Mouse (Mus musculus): ENCODE data around the gene Mindy1. TPM values are rescaled to one million over a fixed set of nuclear protein-coding genes. Genes with fewer than 3 reads are reported as not detected.
A peak's percentile ranks its signal among the peaks of the same experiment; 100 is the strongest.

Mindy1 gene
- polyA plus RNA-seq, 1 experiment from 2014 or later: 41.0 TPM

DNA sequence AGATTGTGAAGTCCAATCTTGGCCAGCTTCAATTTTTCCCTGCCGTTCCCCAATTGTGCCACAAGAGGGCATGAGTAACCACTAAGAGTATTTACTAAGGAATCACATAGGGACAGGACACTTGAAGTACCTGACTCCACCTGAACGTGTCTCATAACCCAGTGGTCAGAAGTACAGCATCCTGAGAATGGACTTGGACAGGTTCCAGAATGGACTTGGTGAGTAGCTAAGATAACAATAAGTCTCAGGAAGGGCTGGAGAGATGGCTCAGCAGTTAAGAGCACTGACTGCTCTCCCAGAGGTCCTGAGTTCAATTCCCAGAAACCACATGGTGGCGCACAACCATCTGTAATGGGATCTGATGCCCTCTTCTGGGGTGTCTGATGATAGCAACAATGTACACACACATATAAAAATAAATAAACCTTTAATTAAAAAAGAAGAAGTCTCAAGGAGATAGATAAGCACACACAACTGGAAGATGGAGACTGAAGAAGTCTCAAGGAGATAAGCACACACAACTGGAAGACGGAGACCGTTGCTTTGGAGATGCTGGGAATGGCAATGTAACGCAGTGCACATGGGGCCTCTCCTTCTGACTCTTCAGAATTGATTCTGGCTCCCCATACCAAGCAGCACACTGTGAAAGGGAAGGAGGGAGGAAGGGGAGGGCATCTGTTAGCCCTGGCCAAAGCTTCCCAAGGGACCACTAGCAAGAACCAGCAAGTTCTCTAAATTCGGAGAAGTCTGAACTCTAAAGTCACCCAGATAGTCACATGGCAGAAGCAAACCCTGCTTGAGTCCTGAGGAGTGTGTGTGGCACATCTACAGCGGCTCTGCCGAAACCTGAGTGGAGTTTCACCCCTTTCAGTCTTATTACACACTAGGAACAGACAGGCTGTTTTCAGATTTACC lies 30.1 kb downstream of the Mindy1 start:
- H3K4me2 ChIP-seq (ENCODE audit: low read depth, low read length): no peak overlapping the region
- H3K9me3 ChIP-seq (ENCODE audit: control insufficient read depth, low read length): no peaks in the 10 kb centered on the region
- WGBS: 62% methylated on average over 9 of the region's 9 CpGs
- H3K36me3 ChIP-seq (ENCODE audit: control insufficient read depth, insufficient read depth, low read length): no peaks in the 10 kb centered on the region
- peaks cover 8% of the 10 kb centered on the region for H3K4me1 ChIP-seq (replicated peaks; ENCODE audit: control insufficient read depth, insufficient read depth, low read length)
- no peaks in the 10 kb centered on the region for H3K27me3 ChIP-seq (ENCODE audit: control insufficient read depth, insufficient read depth, low read depth, low read length)
- H3K9ac ChIP-seq (ENCODE audit: low read length): no peak overlapping the region
- no peak overlapping the region for H3K4me3 ChIP-seq (ENCODE audit: low read length)
- H3K27ac ChIP-seq (ENCODE audit: low read length): no peak overlapping the region
- no peak for ATAC-seq (ENCODE audit: low read depth)

- no peaks in the 10 kb centered on the region for H3K36me3 ChIP-seq (ENCODE audit: control insufficient read depth, insufficient read depth, low read length)
- no peaks in the 10 kb centered on the region for H3K9me3 ChIP-seq (ENCODE audit: control insufficient read depth, low read length)
- no peak overlapping the region for H3K4me3 ChIP-seq (ENCODE audit: low read length)
- H3K4me2 ChIP-seq (ENCODE audit: low read depth, low read length): no peak overlapping the region
- H3K27me3 ChIP-seq (ENCODE audit: control insufficient read depth, insufficient read depth, low read depth, low read length): no peaks in the 10 kb centered on the region
- no peak for ATAC-seq (ENCODE audit: low read depth)
- H3K4me1 ChIP-seq (replicated peaks; ENCODE audit: control insufficient read depth, insufficient read depth, low read length): peaks cover 18% of the 10 kb centered on the region
- H3K9ac ChIP-seq (ENCODE audit: low read length): no peak overlapping the region
- no peak overlapping the region for H3K27ac ChIP-seq (ENCODE audit: low read length)
- WGBS: 56% methylated on average over 6 of the region's 6 CpGs
Measured at GRCm38 (mm10) chr3:95312623-95313022, 31.5 kb downstream of the Mindy1 start.

DNA sequence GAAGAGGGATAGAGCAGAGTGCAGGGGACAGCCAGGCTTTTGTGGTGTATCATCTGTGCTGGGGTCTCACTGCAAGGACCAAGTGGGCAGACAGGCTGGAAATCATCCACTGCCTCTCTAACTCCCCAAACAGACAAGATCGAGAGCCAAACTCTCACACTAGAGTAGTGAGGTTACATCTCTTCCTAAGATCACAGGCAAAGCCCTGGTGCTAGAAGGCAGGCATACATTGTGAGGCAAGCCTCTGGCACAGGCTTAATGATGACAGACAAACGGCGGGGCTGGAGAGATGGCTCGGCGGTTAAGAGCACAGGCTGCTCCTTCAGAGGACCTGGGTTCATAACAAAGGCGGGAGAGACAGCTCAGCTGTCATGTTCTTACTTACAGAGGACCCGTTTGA lies 32.3 kb downstream of the Mindy1 start:
- H3K36me3 ChIP-seq (ENCODE audit: control insufficient read depth, insufficient read depth, low read length): no peaks in the 10 kb centered on the region
- no peak overlapping the region for H3K27ac ChIP-seq (ENCODE audit: low read length)
- 45% methylated on average over 7 of the region's 7 CpGs for WGBS
- H3K9me3 ChIP-seq (ENCODE audit: control insufficient read depth, low read length): no peaks in the 10 kb centered on the region
- H3K27me3 ChIP-seq (ENCODE audit: control insufficient read depth, insufficient read depth, low read depth, low read length): no peaks in the 10 kb centered on the region
- no peak for ATAC-seq (ENCODE audit: low read depth)
- peaks cover 23% of the 10 kb centered on the region for H3K4me1 ChIP-seq (replicated peaks; ENCODE audit: control insufficient read depth, insufficient read depth, low read length)
- H3K9ac ChIP-seq (ENCODE audit: low read length): no peak overlapping the region
- no peak overlapping the region for H3K4me3 ChIP-seq (ENCODE audit: low read length)
- no peak overlapping the region for H3K4me2 ChIP-seq (ENCODE audit: low read depth, low read length)

GRCm38 (mm10) chr3:95314075-95314474 lies 32.9 kb downstream of the Mindy1 start:
- peak overlapping the region; percentile 69 for H3K4me2 ChIP-seq (ENCODE audit: low read depth, low read length)
- 72% methylated on average over 6 of the region's 6 CpGs for WGBS
- H3K9me3 ChIP-seq (ENCODE audit: control insufficient read depth, low read length): no peaks in the 10 kb centered on the region
- H3K9ac ChIP-seq (ENCODE audit: low read length): no peak overlapping the region
- no peak overlapping the region; the same call in 1 of the 2 replicates for H3K4me3 ChIP-seq (ENCODE audit: low read length)
- H3K4me1 ChIP-seq (replicated peaks; ENCODE audit: control insufficient read depth, insufficient read depth, low read length): peaks cover 28% of the 10 kb centered on the region
- no peak for ATAC-seq (ENCODE audit: low read depth)
- H3K27me3 ChIP-seq (ENCODE audit: control insufficient read depth, insufficient read depth, low read depth, low read length): no peaks in the 10 kb centered on the region
- H3K27ac ChIP-seq (ENCODE audit: low read length): no peak overlapping the region
- no peaks in the 10 kb centered on the region for H3K36me3 ChIP-seq (ENCODE audit: control insufficient read depth, insufficient read depth, low read length)

DNA sequence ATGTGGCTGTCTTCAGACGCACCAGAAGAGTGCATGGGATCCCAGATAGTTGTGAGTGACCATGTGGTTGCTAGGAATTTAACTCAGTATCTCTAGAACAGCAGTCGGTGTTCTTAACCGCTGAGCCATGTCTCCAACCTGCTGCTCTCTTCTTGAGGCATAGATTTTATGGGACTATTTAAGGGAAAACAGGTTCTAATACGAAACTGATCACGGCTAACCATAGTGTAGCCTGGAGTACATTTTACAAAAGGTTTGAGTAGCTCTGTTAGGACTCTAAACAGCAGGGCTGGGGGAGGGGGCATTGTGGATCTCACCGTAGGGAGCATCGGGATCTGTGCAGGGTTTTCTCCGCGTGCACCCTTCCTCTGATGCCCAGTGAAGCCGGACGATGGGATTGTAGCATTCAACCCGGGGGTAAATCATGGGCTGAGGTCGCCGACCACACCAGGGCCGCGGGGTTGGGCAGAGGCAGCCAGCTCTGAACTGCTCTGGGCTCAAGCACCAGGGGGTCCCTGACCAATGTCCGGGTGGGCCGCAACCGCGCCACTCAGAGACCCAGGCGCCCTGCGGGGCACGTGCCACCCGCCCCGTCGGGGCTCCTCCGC lies 33.4 kb downstream of the Mindy1 start, which contains the start of gene Cers2:
Cers2 (plus strand) TSS at position 306 of the 608 bp plus-strand sequence.
- Histone ChIP-seq H3K4me2 (ENCODE audit: low read depth, low read length) (peak within 1 kb of the TSS; percentile 69), H3K9ac (ENCODE audit: low read length) (peak within 1 kb of the TSS; percentile 99), H3K4me1 (replicated peaks; ENCODE audit: control insufficient read depth, insufficient read depth, low read length) (peaks cover 32% of the 10 kb centered on the region), H3K27ac (ENCODE audit: low read length) (peak within 1 kb of the TSS; percentile 94), H3K4me3 (ENCODE audit: low read length) (peak within 1 kb of the TSS; percentile 92), H3K27me3 (ENCODE audit: control insufficient read depth, insufficient read depth, low read depth, low read length) (no peaks in the 10 kb centered on the region), H3K36me3 (ENCODE audit: control insufficient read depth, insufficient read depth, low read length) (no peaks in the 10 kb centered on the region), H3K9me3 (ENCODE audit: control insufficient read depth, low read length) (no peaks in the 10 kb centered on the region)
- WGBS: 7% methylated on average over 27 of the region's 27 CpGs
- ATAC-seq (ENCODE audit: low read depth): peak; percentile 1; the same call in 1 of the 2 replicates

DNA sequence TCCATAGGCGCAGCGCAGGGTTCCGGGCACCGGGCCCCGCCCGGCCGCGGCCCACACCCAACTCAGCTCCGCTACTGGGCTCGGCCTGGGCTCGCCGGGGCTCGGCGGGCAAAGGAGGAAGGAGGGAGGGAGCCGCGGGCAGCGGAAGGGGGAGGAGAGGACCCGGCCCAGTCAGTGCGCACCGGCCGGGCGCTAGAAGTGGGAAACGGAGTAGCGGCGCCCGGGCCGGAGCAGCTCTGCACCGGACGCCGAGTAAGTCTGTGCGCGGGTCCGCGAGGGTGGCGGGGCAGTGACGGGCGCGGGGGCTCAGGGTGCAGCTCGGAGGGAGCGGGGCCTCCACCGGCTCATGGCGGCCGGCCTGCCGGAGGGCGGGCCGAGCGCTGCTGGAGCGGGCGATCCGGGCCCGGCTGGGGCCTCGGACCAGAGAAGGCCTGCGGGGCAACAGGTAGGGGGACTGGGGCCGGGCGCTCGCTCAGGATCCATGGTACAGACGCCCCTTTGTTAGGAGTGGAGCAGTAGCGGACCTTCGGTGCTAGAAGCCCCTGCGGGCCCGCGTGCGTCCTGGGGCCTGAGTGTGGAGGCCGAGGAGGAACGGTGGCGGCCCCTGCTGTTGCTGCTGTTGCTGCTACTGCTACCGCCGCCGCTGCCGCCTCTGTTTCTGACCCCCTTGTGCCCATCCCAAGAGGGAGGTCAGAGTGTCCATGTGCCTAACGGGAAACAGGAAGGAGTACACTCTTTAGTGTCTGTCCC lies 34.1 kb downstream of the Mindy1 start:
- Histone ChIP-seq H3K27me3 (ENCODE audit: control insufficient read depth, insufficient read depth, low read depth, low read length) (no peaks in the 10 kb centered on the region), H3K4me3 (ENCODE audit: low read length) (peak overlapping the region; percentile 92), H3K27ac (ENCODE audit: low read length) (peak overlapping the region; percentile 94), H3K4me2 (ENCODE audit: low read depth, low read length) (peak overlapping the region; percentile 69), H3K9ac (ENCODE audit: low read length) (peak overlapping the region; percentile 99), H3K9me3 (ENCODE audit: control insufficient read depth, low read length) (no peaks in the 10 kb centered on the region), H3K36me3 (ENCODE audit: control insufficient read depth, insufficient read depth, low read length) (0 out of 2 replicates have a peak, but pooled peaks cover 2% of the 10 kb centered on the region), H3K4me1 (replicated peaks; ENCODE audit: control insufficient read depth, insufficient read depth, low read length) (peaks cover 32% of the 10 kb centered on the region)
- WGBS: 0% methylated on average over 71 of the region's 71 CpGs
- peak; percentile 94 for ATAC-seq (ENCODE audit: low read depth)

DNA sequence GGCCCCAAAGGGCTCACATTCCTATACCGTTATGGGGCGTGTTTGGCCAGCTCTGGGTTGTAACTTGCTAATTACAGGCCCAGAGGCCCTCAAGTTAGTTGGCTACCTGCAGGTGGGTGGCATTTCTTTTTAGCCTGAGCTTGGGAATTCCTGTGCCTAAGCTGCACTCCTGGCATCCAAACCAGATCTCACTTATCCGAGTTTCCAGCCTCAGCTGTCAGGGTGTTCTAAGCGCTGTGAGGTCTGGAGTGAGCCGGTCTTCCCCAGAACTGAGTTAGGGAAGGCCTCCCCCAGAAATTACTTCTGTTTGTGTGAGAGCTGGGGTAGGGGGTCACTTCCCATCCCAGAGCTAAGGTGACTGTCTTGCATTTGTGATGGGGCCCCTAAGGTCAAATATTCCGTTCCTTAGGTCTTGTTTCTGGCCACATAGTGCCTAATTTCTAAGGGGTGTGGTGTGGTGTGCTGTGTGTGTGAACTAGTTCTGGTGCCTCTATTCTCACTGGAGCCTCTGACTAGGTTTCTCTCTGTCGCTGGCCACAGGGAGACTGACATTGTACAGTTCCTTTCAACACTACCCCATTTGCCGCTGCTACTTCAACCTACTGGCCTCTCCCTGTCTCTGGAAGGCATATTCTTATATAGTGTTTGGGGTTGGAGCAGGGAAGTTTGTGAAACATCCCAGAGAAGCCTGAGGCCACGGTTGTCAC lies 34.9 kb downstream of the Mindy1 start:
- no peaks in the 10 kb centered on the region for H3K9me3 ChIP-seq (ENCODE audit: control insufficient read depth, low read length)
- H3K4me2 ChIP-seq (ENCODE audit: low read depth, low read length): peak overlapping the region; percentile 69
- no peaks in the 10 kb centered on the region for H3K27me3 ChIP-seq (ENCODE audit: control insufficient read depth, insufficient read depth, low read depth, low read length)
- H3K36me3 ChIP-seq (ENCODE audit: control insufficient read depth, insufficient read depth, low read length): peaks cover 9% of the 10 kb centered on the region; the same call in 1 of the 2 replicates
- peak overlapping the region; percentile 99 for H3K9ac ChIP-seq (ENCODE audit: low read length)
- ATAC-seq (ENCODE audit: low read depth): no peak
- H3K27ac ChIP-seq (ENCODE audit: low read length): peak overlapping the region; percentile 94
- peak overlapping the region; percentile 92 for H3K4me3 ChIP-seq (ENCODE audit: low read length)
- WGBS: 11% methylated on average over 9 of the region's 9 CpGs
- peaks cover 32% of the 10 kb centered on the region for H3K4me1 ChIP-seq (replicated peaks; ENCODE audit: control insufficient read depth, insufficient read depth, low read length)

- peak overlapping the region; percentile 31 for H3K4me2 ChIP-seq (ENCODE audit: low read depth, low read length)
- peak overlapping the region; percentile 57 for H3K9ac ChIP-seq (ENCODE audit: low read length)
- peak overlapping the region; percentile 15 for H3K4me3 ChIP-seq (ENCODE audit: low read length)
- H3K4me1 ChIP-seq (replicated peaks; ENCODE audit: control insufficient read depth, insufficient read depth, low read length): peaks cover 32% of the 10 kb centered on the region
- H3K36me3 ChIP-seq (ENCODE audit: control insufficient read depth, insufficient read depth, low read length): peaks cover 23% of the 10 kb centered on the region
- no peaks in the 10 kb centered on the region for H3K27me3 ChIP-seq (ENCODE audit: control insufficient read depth, insufficient read depth, low read depth, low read length)
- 13% methylated on average over 12 of the region's 12 CpGs for WGBS
- peak; percentile 58 for ATAC-seq (ENCODE audit: low read depth)
- H3K9me3 ChIP-seq (ENCODE audit: control insufficient read depth, low read length): no peaks in the 10 kb centered on the region
- H3K27ac ChIP-seq (ENCODE audit: low read length): peak overlapping the region; percentile 89
Measured at GRCm38 (mm10) chr3:95317414-95318080, 36.4 kb downstream of the Mindy1 start.

Data from lung, embryonic 16.5 days (tissue).